Comparison of ENCODE assay signal across 9 mouse cellular contexts in genomic region chr14:14804518-14805212, GRCm38 (mm10). TPM values are rescaled to one million over a fixed set of nuclear protein-coding genes. Genes with fewer than 3 reads are reported as not detected.
A peak's percentile ranks its signal among the peaks of the same experiment; 100 is the strongest.
DNase-seq lines count a peak whose midpoint lies in the region; ATAC-seq and TF ChIP-seq lines count a peak whose summit lies in the region.
"Had no signal": no experiment of that assay in that cellular context is flagged by ENCODE, and none has a peak within 500 bp of the region (broad histone marks: within the 10 kb centered on the region; RNA-seq: fewer than 3 reads in every experiment).

No protein-coding gene starts in this region.

- 0 out of 2 replicates have a peak, but pooled peaks cover 5% of the 10 kb centered on the region for H3K4me1 ChIP-seq in kidney, embryonic 14.5 days (ENCODE audit: control insufficient read depth, insufficient read depth, low read length)
- H3K4me1 ChIP-seq in forebrain, postnatal 0 days (ENCODE audit: insufficient read depth): no peaks in the 10 kb centered on the region
- H3K4me1 ChIP-seq in midbrain, embryonic 13.5 days (replicated peaks): no peaks in the 10 kb centered on the region

- no peak overlapping the region for H3K4me2 ChIP-seq in kidney, embryonic 14.5 days (replicated peaks; ENCODE audit: low read depth, low read length)
- peak overlapping the region; percentile 39; the same call in 1 of the 2 replicates for H3K4me2 ChIP-seq in forebrain, postnatal 0 days (ENCODE audit: low read depth)
- H3K4me2 ChIP-seq in midbrain, embryonic 13.5 days (replicated peaks): no peak overlapping the region

- no peak for TF ChIP-seq CTCF in forebrain, postnatal 0 days (IDR thresholded peaks at IDR 0.05; ENCODE audit: low read depth)

- no peaks in the 10 kb centered on the region for H3K27me3 ChIP-seq in kidney, embryonic 14.5 days (ENCODE audit: control insufficient read depth, insufficient read depth, low read length)
- no peaks in the 10 kb centered on the region for H3K27me3 ChIP-seq in forebrain, postnatal 0 days (ENCODE audit: insufficient read depth, low read length)
- no peaks in the 10 kb centered on the region for H3K27me3 ChIP-seq in midbrain, embryonic 13.5 days

- H3K9ac ChIP-seq in kidney, embryonic 14.5 days (ENCODE audit: low read depth, low read length): no peak overlapping the region
- no peak overlapping the region for H3K9ac ChIP-seq in forebrain, postnatal 0 days
- no peak overlapping the region for H3K9ac ChIP-seq in midbrain, embryonic 13.5 days (replicated peaks)

- H3K27ac ChIP-seq in kidney, embryonic 14.5 days (ENCODE audit: low read depth, low read length): 0 out of 2 replicates have a peak overlapping the region, but pooled peaks have one; percentile 26
- H3K27ac ChIP-seq in forebrain, postnatal 0 days (ENCODE audit: low read depth, low read length): no peak overlapping the region
- no peak overlapping the region for H3K27ac ChIP-seq in midbrain, embryonic 13.5 days

- H3K9me3 ChIP-seq in kidney, embryonic 14.5 days (ENCODE audit: control insufficient read depth, low read length): no peaks in the 10 kb centered on the region
- H3K9me3 ChIP-seq in forebrain, postnatal 0 days (ENCODE audit: low read length): no peaks in the 10 kb centered on the region
- no peaks in the 10 kb centered on the region for H3K9me3 ChIP-seq in midbrain, embryonic 13.5 days

- WGBS in kidney, embryonic 14.5 days: 63% methylated on average over 5 of the region's 5 CpGs
- WGBS in forebrain, postnatal 0 days: 76% methylated on average over 5 of the region's 5 CpGs
- 67% methylated on average over 5 of the region's 5 CpGs for WGBS in midbrain, embryonic 13.5 days

- no peak overlapping the region for H3K4me3 ChIP-seq in kidney, embryonic 14.5 days (ENCODE audit: low read length)
- H3K4me3 ChIP-seq in forebrain, postnatal 0 days (ENCODE audit: low read depth, low read length): no peak overlapping the region
- no peak overlapping the region for H3K4me3 ChIP-seq in midbrain, embryonic 13.5 days (replicated peaks)

- no peaks in the 10 kb centered on the region for H3K36me3 ChIP-seq in kidney, embryonic 14.5 days (ENCODE audit: control insufficient read depth, insufficient read depth, low read length)
- 0 out of 2 replicates have a peak, but pooled peaks cover 7% of the 10 kb centered on the region for H3K36me3 ChIP-seq in forebrain, postnatal 0 days (ENCODE audit: insufficient read depth)
- H3K36me3 ChIP-seq in midbrain, embryonic 13.5 days: peaks cover 13% of the 10 kb centered on the region

- ATAC-seq in kidney, embryonic 14.5 days (ENCODE audit: low FRiP score, low TSS enrichment): peak; percentile 33
- ATAC-seq in forebrain, postnatal 0 days: no peak
- ATAC-seq in midbrain, embryonic 13.5 days: peak; percentile 31; the same call in 1 of the 2 replicates

- DNase-seq in kidney, adult 8-10 months: no peak
- DNase-seq in A20 (ENCODE audit: low read depth, low spot score): peak; percentile 27
- DNase-seq in forebrain, postnatal 0 days: no peak
- no peak for DNase-seq in frontal cortex, postnatal 14 days (ENCODE audit: low spot score in 2 of 2)
- DNase-seq in frontal cortex, postnatal 25 days (ENCODE audit: low spot score in 2 of 2): no peak
- DNase-seq in retina, postnatal 1 day: no peak
- DNase-seq: cerebellum, adult 8-10 months had no signal

RNA-seq across cellular contexts. Expression of gene Nek10, which starts 1.4 kb away (rescaled TPM):
- polyA plus RNA-seq in kidney, embryonic 14.5 days (2014; fragmentation: Nextera tagmentation; extraction: Ambion mirVana): 0.01 TPM in 1 of 2 replicates, not detected in the other
- total RNA-seq in forebrain, postnatal 0 days (2014; rRNA removed): 1.1 and 3.0 TPM in 2 replicates
- 0.18 and 0.25 TPM in 2 replicates for polyA plus RNA-seq in forebrain, postnatal 0 days (2015; fragmentation: Nextera tagmentation; extraction: Ambion mirVana)
- 0.09 TPM in 1 of 2 replicates, not detected in the other for polyA plus RNA-seq in midbrain, embryonic 13.5 days (2015; fragmentation: Nextera tagmentation; extraction: Ambion mirVana)
